In genomic region chr14:57751006-57751405, GRCm38 (mm10) we compare ENCODE assay signal across 17 mouse cellular contexts. TPM values are rescaled to one million over a fixed set of nuclear protein-coding genes. Genes with fewer than 3 reads are reported as not detected.
"Had no signal": no experiment of that assay in that cellular context is flagged by ENCODE, and none has a peak within 500 bp of the region (broad histone marks: within the 10 kb centered on the region; RNA-seq: fewer than 3 reads in every experiment).

No protein-coding gene starts in this region.

RNA-seq across cellular contexts. Expression of gene Gm49361, which starts 5.1 kb away (rescaled TPM):
- total RNA-seq: megakaryocyte progenitor cell, adult 5-6 weeks; midbrain, postnatal 0 days; monocyte, adult 5-6 weeks; neutrophil, adult 5-6 weeks had no signal
- polyA plus RNA-seq: lung, embryonic 15.5 days; lung, postnatal 0 days; macrophage; midbrain, embryonic 11.5 days; midbrain, embryonic 13.5 days; midbrain, embryonic 15.5 days; midbrain, postnatal 0 days; neural tube, embryonic 12.5 days; neural tube, embryonic 14.5 days; spleen, adult 2 months; stomach, embryonic 15.5 days; stomach, postnatal 0 days; thymus, adult 2 months; urinary bladder, adult 2 months had no signal
